Mouse (Mus musculus): Measurements from ENCODE around the gene Il1rapl2. TPM values are rescaled to one million over a fixed set of nuclear protein-coding genes. Genes with fewer than 3 reads are reported as not detected.
"Not testable (repeated sequence)": the region's sequence is repeated elsewhere in the genome, so short reads cannot be mapped to it uniquely, and the experiment has no call there.

The Il1rapl2 gene
- total RNA-seq, 2 experiments from 2014 or later = 6.4 to 7.2 TPM

DNA sequence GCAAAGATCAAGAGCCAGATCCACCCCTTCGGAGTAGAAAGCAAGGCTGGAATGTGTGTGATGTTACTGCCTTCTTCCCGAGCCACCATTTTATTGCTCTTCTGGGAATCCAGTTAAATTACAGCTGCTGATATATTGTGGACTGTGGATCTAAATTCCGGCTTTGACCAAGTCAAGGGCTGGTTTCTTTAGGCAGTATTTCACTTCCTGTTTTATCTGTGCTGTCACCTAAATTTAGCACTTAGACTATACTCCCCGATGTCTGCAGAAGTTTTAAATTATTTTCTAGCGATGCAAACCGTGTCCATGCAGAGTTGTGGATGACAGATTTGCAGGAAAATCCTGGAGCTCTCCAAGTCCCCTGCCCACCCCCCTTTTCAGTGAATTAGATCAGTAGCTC is 533.5 kb downstream of the Il1rapl2 start:
- intact Hi-C loops (cut with DNase I) = no loop called here
- no peak for DNase-seq (ENCODE audit: low spot score in 2 of 2)

DNA sequence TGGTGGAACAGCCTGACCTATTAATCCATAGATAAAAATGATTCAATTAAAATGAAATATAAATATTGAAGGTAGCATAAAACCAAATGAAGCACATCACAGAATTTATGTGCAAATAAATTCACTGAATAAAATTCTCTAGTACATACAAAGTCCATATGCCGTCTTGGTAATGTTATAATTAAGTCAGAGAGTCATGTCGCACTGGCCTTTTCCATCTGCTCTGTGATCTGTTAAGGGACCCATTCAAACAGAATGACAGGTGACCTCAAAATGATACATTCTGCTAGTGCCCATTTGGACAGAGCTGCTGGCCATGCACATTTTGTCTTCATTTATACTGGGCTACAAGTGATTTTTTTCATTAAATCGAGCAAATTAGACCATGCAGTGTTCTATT is 534.3 kb downstream of the Il1rapl2 start:
- no peak for DNase-seq (ENCODE audit: low spot score in 2 of 2)
- intact Hi-C loops (cut with DNase I) = no loop called here

GRCm38 (mm10) chrX:138170146-138170545 is 599.7 kb downstream of the Il1rapl2 start:
- peak in 1 of 2 experiments; percentile 3 for DNase-seq (ENCODE audit: low spot score in 2 of 2)
- intact Hi-C loops (cut with DNase I) = loop anchor here (5.0 kb wide), 2 partner anchors 598 to 978 kb away; partner anchors contain the start of gene Il1rapl2

GRCm38 (mm10) chrX:138209480-138209879 is 639.1 kb downstream of the Il1rapl2 start, which contains the start of gene Tex13a:
TSS of gene Tex13a (minus strand) at chrX:138209580.
- no peak for DNase-seq (ENCODE audit: low spot score in 2 of 2)
- intact Hi-C loops (cut with DNase I) = no loop called here

DNA sequence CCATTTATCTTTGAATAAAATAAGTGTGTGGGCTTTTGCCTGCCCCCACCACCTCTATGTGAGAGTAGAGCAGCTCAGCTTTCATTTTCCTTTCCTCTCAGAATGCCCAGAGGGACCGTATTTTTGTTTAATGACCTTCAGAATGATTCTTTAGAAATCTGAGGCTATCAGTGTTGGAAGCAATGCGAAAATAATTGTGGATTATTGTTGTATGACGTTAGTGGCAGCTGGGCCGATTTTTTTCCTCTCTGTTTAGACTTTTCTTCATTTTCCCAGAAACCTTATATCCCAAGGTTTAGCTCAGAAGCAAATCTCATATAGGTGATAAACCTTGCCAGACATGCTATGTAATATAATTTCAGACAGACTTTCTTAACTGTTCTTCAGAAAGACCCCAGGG is 664.2 kb downstream of the Il1rapl2 start:
- intact Hi-C loops (cut with DNase I) = no loop called here
- no peak for DNase-seq (ENCODE audit: low spot score in 2 of 2)

GRCm38 (mm10) chrX:138348736-138349135 is 778.3 kb downstream of the Il1rapl2 start:
- intact Hi-C loops (cut with DNase I); DNase-seq (ENCODE audit: low spot score in 2 of 2): not testable (repeated sequence)

DNA sequence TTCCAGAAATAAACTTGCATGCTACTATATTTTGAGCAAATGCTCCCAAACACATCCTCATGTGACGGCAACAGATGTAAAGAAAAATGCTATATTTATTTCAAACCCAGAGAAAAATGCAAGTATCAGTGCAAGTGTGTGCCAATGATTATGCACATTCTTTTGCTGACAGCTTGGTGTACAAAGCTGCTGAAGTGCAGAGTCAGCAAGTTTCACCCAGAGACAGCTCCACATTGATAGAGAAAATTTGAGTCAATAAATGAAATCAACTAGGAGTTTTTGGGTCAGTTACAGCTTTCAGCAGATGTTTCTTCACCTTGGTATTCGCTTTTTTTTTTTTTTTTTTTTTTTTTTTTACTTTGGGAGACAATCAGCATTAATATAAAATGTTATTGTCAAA is 863.4 kb downstream of the Il1rapl2 start:
- intact Hi-C loops (cut with DNase I) = no loop called here
- no peak for DNase-seq (ENCODE audit: low spot score in 2 of 2)

DNA sequence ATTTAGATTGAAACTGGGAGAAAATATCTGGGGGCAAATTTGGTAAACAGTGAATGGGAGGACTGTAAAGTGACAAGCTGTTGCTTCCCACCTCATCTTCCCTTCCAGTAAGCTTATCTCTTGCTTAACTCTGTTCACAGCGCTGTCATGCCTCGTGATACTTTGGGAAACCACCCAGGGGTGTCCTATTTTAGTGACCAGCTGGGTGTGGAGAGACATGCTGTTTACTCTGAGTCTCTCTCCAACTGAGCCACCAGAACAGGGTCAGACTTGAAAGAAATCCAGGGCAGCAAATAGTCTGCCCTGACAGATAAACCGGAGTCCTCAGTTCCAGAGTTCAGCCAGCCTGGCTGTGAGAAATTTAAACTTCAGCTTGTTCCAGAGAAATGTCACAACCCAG is 867.5 kb downstream of the Il1rapl2 start:
- peak in 1 of 2 experiments; percentile 6 for DNase-seq (ENCODE audit: low spot score in 2 of 2)
- intact Hi-C loops (cut with DNase I) = no loop called here

DNA sequence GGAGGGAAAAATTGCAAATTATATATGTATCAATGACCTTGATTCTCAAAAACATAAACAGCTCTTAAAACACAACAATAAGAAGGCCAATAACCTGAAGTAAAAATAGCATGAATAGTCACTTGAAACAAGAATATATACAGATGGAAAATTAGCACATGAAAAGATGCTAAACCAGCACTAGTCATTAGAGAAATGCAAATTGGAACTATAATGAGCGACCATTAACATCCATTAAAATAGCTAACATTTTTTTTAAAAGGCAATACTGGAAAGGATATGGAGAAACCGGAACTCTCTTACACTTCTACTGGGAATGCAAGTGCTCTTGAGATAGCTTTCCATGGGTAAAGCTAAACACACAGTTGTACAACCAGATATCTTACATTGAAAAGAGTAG is 879.4 kb downstream of the Il1rapl2 start:
- intact Hi-C loops (cut with DNase I) = no loop called here
- DNase-seq (ENCODE audit: low spot score in 2 of 2) = no peak

- intact Hi-C loops (cut with DNase I) = no loop called here
- DNase-seq (ENCODE audit: low spot score in 2 of 2) = no peak
Observed at GRCm38 (mm10) chrX:138478488-138478887, 908.1 kb downstream of the Il1rapl2 start.

DNA sequence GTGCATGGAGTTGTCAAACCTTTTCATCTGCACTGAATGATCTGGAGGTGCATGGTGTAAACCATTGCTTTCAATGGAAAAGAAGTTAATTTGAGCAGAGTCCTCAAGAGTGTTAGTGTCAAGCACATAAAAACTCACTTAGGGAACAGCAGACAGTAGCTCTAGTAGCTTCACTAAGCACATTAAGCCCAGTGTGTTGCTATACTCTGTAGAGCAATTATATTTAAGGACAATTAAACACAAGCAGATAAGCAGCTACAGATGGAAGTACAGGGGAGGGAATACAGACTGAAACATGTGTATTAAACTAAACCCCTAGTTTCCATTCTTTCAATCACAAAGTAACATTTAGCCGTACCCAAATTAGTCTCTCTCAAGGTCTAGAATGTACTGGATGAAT is 930.1 kb downstream of the Il1rapl2 start:
- intact Hi-C loops (cut with DNase I) = no loop called here
- DNase-seq (ENCODE audit: low spot score in 2 of 2) = no peak

DNA sequence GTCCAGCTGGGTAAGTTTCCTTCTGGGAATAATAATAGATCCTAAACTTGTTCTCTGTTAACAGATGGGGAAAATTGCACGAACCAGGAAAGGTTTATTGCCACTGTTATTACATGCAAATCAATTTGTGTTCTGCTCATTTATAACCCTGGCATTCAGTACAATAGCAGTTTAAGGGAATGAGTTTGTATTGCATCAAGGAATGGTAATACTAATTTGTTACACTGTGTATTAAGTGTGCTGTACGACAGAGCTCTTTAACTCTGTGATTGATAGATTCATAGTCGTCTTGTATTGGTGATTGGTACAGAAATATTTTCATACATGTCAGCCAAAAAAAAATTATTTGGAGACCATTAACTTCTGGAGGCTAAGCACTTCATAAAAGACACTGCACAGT is 934.6 kb downstream of the Il1rapl2 start:
- intact Hi-C loops (cut with DNase I) = no loop called here
- no peak for DNase-seq (ENCODE audit: low spot score in 2 of 2)

GRCm38 (mm10) chrX:138620106-138620505 is 1049.7 kb downstream of the Il1rapl2 start:
- intact Hi-C loops (cut with DNase I) = no loop called here
- no peak for DNase-seq (ENCODE audit: low spot score in 2 of 2)

- intact Hi-C loops (cut with DNase I) = no loop called here
- no peak for DNase-seq (ENCODE audit: low spot score in 2 of 2)
Observed at GRCm38 (mm10) chrX:138625311-138625710, 1054.9 kb downstream of the Il1rapl2 start.

GRCm38 (mm10) chrX:138722372-138722771 is 1152.0 kb downstream of the Il1rapl2 start:
- intact Hi-C loops (cut with DNase I) = no loop called here
- no peak for DNase-seq (ENCODE audit: low spot score in 2 of 2)

DNA sequence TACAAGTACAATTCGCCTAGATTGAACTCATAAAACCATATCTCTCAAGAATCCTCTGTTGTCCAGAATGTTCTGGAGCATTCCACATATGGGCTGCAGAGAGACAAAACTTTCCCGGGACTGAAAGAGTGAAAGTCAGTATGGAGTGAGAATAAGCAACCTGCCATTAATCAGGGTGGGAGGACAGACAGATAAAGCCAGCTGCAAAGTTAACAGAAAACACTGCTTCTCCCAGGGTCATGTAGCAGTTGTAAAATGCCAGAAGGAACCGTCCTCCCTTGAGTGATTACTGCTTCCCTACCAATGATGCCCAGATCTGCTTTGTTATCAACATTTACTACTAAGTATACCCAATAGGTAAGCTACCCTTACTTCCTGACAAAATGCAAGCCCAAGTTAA is 1230.5 kb downstream of the Il1rapl2 start:
- intact Hi-C loops (cut with DNase I) = no loop called here
- DNase-seq (ENCODE audit: low spot score in 2 of 2) = no peak

GRCm38 (mm10) chrX:138831876-138832275 is 1261.5 kb downstream of the Il1rapl2 start:
- no peak for DNase-seq (ENCODE audit: low spot score in 2 of 2)
- intact Hi-C loops (cut with DNase I) = no loop called here

GRCm38 (mm10) chrX:138833894-138834293 is 1263.5 kb downstream of the Il1rapl2 start:
- intact Hi-C loops (cut with DNase I) = no loop called here
- no peak for DNase-seq (ENCODE audit: low spot score in 2 of 2)

- intact Hi-C loops (cut with DNase I) = no loop called here
- no peak for DNase-seq (ENCODE audit: low spot score in 2 of 2)
Observed at GRCm38 (mm10) chrX:138838381-138838780, 1268.0 kb downstream of the Il1rapl2 start.
